Mouse (Mus musculus) limb, embryonic 14.5 days (tissue): ENCODE measurements around the gene Spib. TPM values are rescaled to one million over a fixed set of nuclear protein-coding genes. Genes with fewer than 3 reads are reported as not detected.

Experiments used
- ATAC-seq: fragments of 200-750 bp; cut with Nextera tagmentation; 2 replicates; pipeline ENCODE4 v1.8.0; 2017; ENCODE audit warnings: low read depth, moderate number of reproducible peaks, moderate TSS enrichment; ENCODE audit not compliant: low FRiP score
- DNase-seq: peaks from one replicate; pipeline ENCODE4 v3.0.0-alpha.2; 2015; ENCODE audit warnings: low spot score
- H3K27ac ChIP-seq: fragments of 300-500 bp; sonication (generic); replicated peaks from 2 replicates; pipeline ENCODE4 v1.5.1; 2014; ENCODE audit warnings: low read depth, mild to moderate bottlenecking, low read length, moderate library complexity, mixed read lengths
- H3K27me3 ChIP-seq: fragments of 300-500 bp; sonication (generic); 2 replicates; pipeline ENCODE4 v1.6.1; 2014; ENCODE audit warnings: low read length, mixed read lengths; ENCODE audit not compliant: control insufficient read depth, insufficient read depth
- H3K36me3 ChIP-seq: fragments of 300-500 bp; sonication (generic); 2 replicates; pipeline ENCODE4 v1.6.1; 2014; ENCODE audit warnings: mild to moderate bottlenecking, low read length, moderate library complexity, mixed read lengths; ENCODE audit not compliant: control insufficient read depth, insufficient read depth
- H3K4me1 ChIP-seq: fragments of 300-500 bp; sonication (generic); 2 replicates; pipeline ENCODE4 v1.6.1; 2014; ENCODE audit warnings: antibody characterized with exemption, low read length, mixed read lengths; ENCODE audit not compliant: control insufficient read depth, insufficient read depth
- H3K4me2 ChIP-seq: fragments of 300-500 bp; sonication (generic); replicated peaks from 2 replicates; pipeline ENCODE4 v1.6.1; 2014; ENCODE audit warnings: low read depth, mild to moderate bottlenecking, low read length, moderate library complexity; ENCODE audit not compliant: severe bottlenecking
- H3K4me3 ChIP-seq: fragments of 300-500 bp; sonication (generic); replicated peaks from 2 replicates; pipeline ENCODE4 v1.5.1; 2014; ENCODE audit warnings: low read length
- H3K9ac ChIP-seq: fragments of 300-500 bp; sonication (generic); 2 replicates; pipeline ENCODE4 v1.6.1; 2014; ENCODE audit warnings: mild to moderate bottlenecking, low read depth, low read length, moderate library complexity; ENCODE audit not compliant: severe bottlenecking
- H3K9me3 ChIP-seq: fragments of 300-500 bp; sonication (generic); 2 replicates; pipeline ENCODE4 v1.6.1; 2016; ENCODE audit warnings: low read length; ENCODE audit not compliant: control insufficient read depth
- POLR2A ChIP-seq: fragments of 200-500 bp; IDR thresholded peaks from 2 replicates; pipeline ENCODE4 v1.8.0; 2012; ENCODE audit warnings: inconsistent platforms, mild to moderate bottlenecking, moderate library complexity, borderline replicate concordance; ENCODE audit not compliant: insufficient read depth, insufficient read length; ENCODE audit errors: extremely low read depth
- WGBS: fragments of 180-500 bp; shearing (Covaris S2); extraction: QIAGEN DNeasy Blood & Tissue Kit; methylation state at CpG from one replicate; pipeline ENCODE4 v1.1.7; 2014; 5-methylcytosine and 5-hydroxymethylcytosine counted together
- polyA plus RNA-seq, 2 experiments: library from polyadenylated mRNA; depleted of rRNA in 1 of 2; stranded (reverse) in 1 of 2; unstranded in 1 of 2; fragments of >200 nt; fragmentation: Nextera tagmentation in 1 of 2; extraction: Ambion mirVana in 1 of 2; gene quantifications; 2 replicates each; pipeline versions ENCODE4 v1.2.1 to v1.2.3; 2012 to 2014

Gene Spib
- polyA plus RNA-seq, 2 experiments: 0.59 to 1.1 TPM

- Histone ChIP-seq H3K27ac (no peak overlapping the region), H3K27me3 (no peaks in the 10 kb centered on the region), H3K4me3 (no peak overlapping the region), H3K4me1 (no peaks in the 10 kb centered on the region), H3K4me2 (no peak overlapping the region), H3K9me3 (no peaks in the 10 kb centered on the region), H3K36me3 (peaks cover 97% of the 10 kb centered on the region), H3K9ac (no peak overlapping the region)
- DNase-seq: no peak
- 89% methylated on average over 13 of the region's 13 CpGs for WGBS
- no peak for ATAC-seq
- no peak for TF ChIP-seq POLR2A
Measured at GRCm38 (mm10) chr7:44537496-44537895, 5.6 kb upstream of the Spib start.

GRCm38 (mm10) chr7:44537009-44537408 is 5.1 kb upstream of the Spib start:
- DNase-seq: no peak
- H3K36me3 ChIP-seq: peaks cover 96% of the 10 kb centered on the region
- H3K4me1 ChIP-seq: no peaks in the 10 kb centered on the region

GRCm38 (mm10) chr7:44536590-44536968 is 4.7 kb upstream of the Spib start:
- H3K36me3 ChIP-seq: peaks cover 92% of the 10 kb centered on the region
- WGBS: 89% methylated on average over 6 of the region's 6 CpGs

More at GRCm38 (mm10) chr7:44537009-44537408, 5.1 kb upstream of the Spib start:
- no peak overlapping the region for H3K27ac ChIP-seq
- no peak overlapping the region for H3K4me3 ChIP-seq
- no peak for TF ChIP-seq POLR2A
- no peaks in the 10 kb centered on the region for H3K27me3 ChIP-seq
- no peak for ATAC-seq
- 83% methylated on average over 7 of the region's 7 CpGs for WGBS
- H3K9ac ChIP-seq: no peak overlapping the region
- no peaks in the 10 kb centered on the region for H3K9me3 ChIP-seq
- no peak overlapping the region for H3K4me2 ChIP-seq

GRCm38 (mm10) chr7:44535657-44536589 is 4.1 kb upstream of the Spib start:
- no peaks in the 10 kb centered on the region for H3K4me1 ChIP-seq
- no peak overlapping the region for H3K4me2 ChIP-seq
- DNase-seq (no peak), ATAC-seq (no peak)
- H3K9me3 ChIP-seq: no peaks in the 10 kb centered on the region
- H3K36me3 ChIP-seq: peaks cover 85% of the 10 kb centered on the region
- H3K27ac ChIP-seq: no peak overlapping the region
- H3K9ac ChIP-seq: no peak overlapping the region
- no peak overlapping the region for H3K4me3 ChIP-seq
- WGBS: 92% methylated on average over 27 of the region's 27 CpGs
- no peak for TF ChIP-seq POLR2A
- H3K27me3 ChIP-seq: no peaks in the 10 kb centered on the region

More at GRCm38 (mm10) chr7:44536590-44536968, 4.7 kb upstream of the Spib start:
- H3K4me1 ChIP-seq: no peaks in the 10 kb centered on the region
- H3K4me3 ChIP-seq: no peak overlapping the region
- DNase-seq (no peak), ATAC-seq (no peak)
- H3K27me3 ChIP-seq: no peaks in the 10 kb centered on the region
- H3K9ac ChIP-seq: no peak overlapping the region
- H3K27ac ChIP-seq: no peak overlapping the region
- no peaks in the 10 kb centered on the region for H3K9me3 ChIP-seq
- no peak overlapping the region for H3K4me2 ChIP-seq
- no peak for TF ChIP-seq POLR2A

GRCm38 (mm10) chr7:44534656-44535441 is 3.0 kb upstream of the Spib start:
- TF ChIP-seq POLR2A: no peak
- Histone ChIP-seq H3K36me3 (peaks cover 75% of the 10 kb centered on the region), H3K27ac (no peak overlapping the region), H3K9me3 (no peaks in the 10 kb centered on the region), H3K27me3 (no peaks in the 10 kb centered on the region), H3K9ac (no peak overlapping the region), H3K4me1 (no peaks in the 10 kb centered on the region), H3K4me2 (no peak overlapping the region), H3K4me3 (no peak overlapping the region)
- 86% methylated on average over 19 of the region's 19 CpGs for WGBS
- ATAC-seq: no peak
- no peak for DNase-seq
